Mouse (Mus musculus): ENCODE results near the gene Gale. TPM values are rescaled to one million over a fixed set of nuclear protein-coding genes. Genes with fewer than 3 reads are reported as not detected.

Gale gene
- total RNA-seq, 1 experiment, result 33.0 TPM

- Histone ChIP-seq H3K4me1 (ENCODE audit: control insufficient read depth in 2 of 2, insufficient read depth in 2 of 2, low read length in 2 of 2, poor library complexity in 1 of 2) (peaks cover 7 to 8% of the 10 kb centered on the region in 2 experiments; a peak in 3 of 4 replicates), H3K36me3 (ENCODE audit: control insufficient read depth, insufficient read depth, low read length, poor library complexity, severe bottlenecking) (peaks cover 6% of the 10 kb centered on the region; the same call in 1 of the 2 replicates), H3K9me3 (ENCODE audit: control insufficient read depth, insufficient read depth, low read depth, low read length) (no peaks in the 10 kb centered on the region), H3K9ac (ENCODE audit: insufficient read depth, low read depth, low read length, poor library complexity, severe bottlenecking) (no peak overlapping the region), H3K4me3 (ENCODE audit: insufficient read depth in 1 of 2, low read depth in 1 of 2, low read length in 2 of 2, poor library complexity in 1 of 2, severe bottlenecking in 1 of 2) (no peak overlapping the region), H3K27ac (ENCODE audit: insufficient read depth, low read depth, low read length, poor library complexity, severe bottlenecking) (no peak overlapping the region)
- TF ChIP-seq MAFK (IDR thresholded peaks at IDR 0.05; ENCODE audit: insufficient read depth, low read depth, low read length) (no peak), ZNF384 (IDR thresholded peaks at IDR 0.05; ENCODE audit: low read depth, low read length) (no peak), HCFC1 (IDR thresholded peaks at IDR 0.05; ENCODE audit: borderline replicate concordance, insufficient read depth, low read length) (no peak), CHD2 (IDR thresholded peaks at IDR 0.05; ENCODE audit: low read depth, low read length) (no peak), ZC3H11A (IDR thresholded peaks at IDR 0.05; ENCODE audit: borderline replicate concordance, low read depth, low read length) (no peak)
- in situ Hi-C loops (cut with MboI; ENCODE audit: low sequenced_read_pairs in 2 of 2, unreplicated experiment in 2 of 2), result no loop called here
- no peak for DNase-seq (ENCODE audit: low read depth, low spot score)
Observed at GRCm38 (mm10) chr4:135929828-135930227, 33.7 kb upstream of the Gale start.

GRCm38 (mm10) chr4:135930239-135930638, 33.3 kb upstream of the Gale start:
- TF ChIP-seq CHD2 (IDR thresholded peaks at IDR 0.05; ENCODE audit: low read depth, low read length) (no peak), HCFC1 (IDR thresholded peaks at IDR 0.05; ENCODE audit: borderline replicate concordance, insufficient read depth, low read length) (no peak), ZC3H11A (IDR thresholded peaks at IDR 0.05; ENCODE audit: borderline replicate concordance, low read depth, low read length) (no peak), MAFK (IDR thresholded peaks at IDR 0.05; ENCODE audit: insufficient read depth, low read depth, low read length) (no peak), ZNF384 (IDR thresholded peaks at IDR 0.05; ENCODE audit: low read depth, low read length) (no peak)
- H3K27ac ChIP-seq (ENCODE audit: insufficient read depth, low read depth, low read length, poor library complexity, severe bottlenecking), result no peak overlapping the region
- DNase-seq (ENCODE audit: low read depth, low spot score), result no peak
- no peaks in the 10 kb centered on the region for H3K9me3 ChIP-seq (ENCODE audit: control insufficient read depth, insufficient read depth, low read depth, low read length)
- no peak overlapping the region for H3K4me3 ChIP-seq (ENCODE audit: insufficient read depth in 1 of 2, low read depth in 1 of 2, low read length in 2 of 2, poor library complexity in 1 of 2, severe bottlenecking in 1 of 2)
- peaks cover 7 to 8% of the 10 kb centered on the region in 2 experiments; a peak in 3 of 4 replicates for H3K4me1 ChIP-seq (ENCODE audit: control insufficient read depth in 2 of 2, insufficient read depth in 2 of 2, low read length in 2 of 2, poor library complexity in 1 of 2)
- no peak overlapping the region for H3K9ac ChIP-seq (ENCODE audit: insufficient read depth, low read depth, low read length, poor library complexity, severe bottlenecking)
- peaks cover 6% of the 10 kb centered on the region; the same call in 1 of the 2 replicates for H3K36me3 ChIP-seq (ENCODE audit: control insufficient read depth, insufficient read depth, low read length, poor library complexity, severe bottlenecking)
- in situ Hi-C loops (cut with MboI; ENCODE audit: low sequenced_read_pairs in 2 of 2, unreplicated experiment in 2 of 2), result no loop called here

GRCm38 (mm10) chr4:135931832-135932231, 31.7 kb upstream of the Gale start:
- H3K9me3 ChIP-seq (ENCODE audit: control insufficient read depth, insufficient read depth, low read depth, low read length), result no peaks in the 10 kb centered on the region
- in situ Hi-C loops (cut with MboI; ENCODE audit: low sequenced_read_pairs in 2 of 2, unreplicated experiment in 2 of 2), result no loop called here
- H3K9ac ChIP-seq (ENCODE audit: insufficient read depth, low read depth, low read length, poor library complexity, severe bottlenecking), result no peak overlapping the region
- no peak overlapping the region for H3K27ac ChIP-seq (ENCODE audit: insufficient read depth, low read depth, low read length, poor library complexity, severe bottlenecking)
- TF ChIP-seq HCFC1 (IDR thresholded peaks at IDR 0.05; ENCODE audit: borderline replicate concordance, insufficient read depth, low read length) (no peak), ZNF384 (IDR thresholded peaks at IDR 0.05; ENCODE audit: low read depth, low read length) (0 out of 2 replicates have a peak, but pooled peaks have one; percentile 24), CHD2 (IDR thresholded peaks at IDR 0.05; ENCODE audit: low read depth, low read length) (no peak), ZC3H11A (IDR thresholded peaks at IDR 0.05; ENCODE audit: borderline replicate concordance, low read depth, low read length) (no peak), MAFK (IDR thresholded peaks at IDR 0.05; ENCODE audit: insufficient read depth, low read depth, low read length) (no peak)
- peaks cover 6% of the 10 kb centered on the region; the same call in 1 of the 2 replicates for H3K36me3 ChIP-seq (ENCODE audit: control insufficient read depth, insufficient read depth, low read length, poor library complexity, severe bottlenecking)
- H3K4me3 ChIP-seq (ENCODE audit: insufficient read depth in 1 of 2, low read depth in 1 of 2, low read length in 2 of 2, poor library complexity in 1 of 2, severe bottlenecking in 1 of 2), result no peak overlapping the region
- H3K4me1 ChIP-seq (ENCODE audit: control insufficient read depth in 2 of 2, insufficient read depth in 2 of 2, low read length in 2 of 2, poor library complexity in 1 of 2), result peaks cover 2 to 4% of the 10 kb centered on the region in 2 experiments; a peak in 2 of 4 replicates
- DNase-seq (ENCODE audit: low read depth, low spot score), result no peak

GRCm38 (mm10) chr4:135934708-135935500, 28.6 kb upstream of the Gale start:
- Histone ChIP-seq H3K9ac (ENCODE audit: insufficient read depth, low read depth, low read length, poor library complexity, severe bottlenecking) (no peak overlapping the region), H3K27ac (ENCODE audit: insufficient read depth, low read depth, low read length, poor library complexity, severe bottlenecking) (no peak overlapping the region), H3K4me1 (ENCODE audit: control insufficient read depth in 2 of 2, insufficient read depth in 2 of 2, low read length in 2 of 2, poor library complexity in 1 of 2) (peaks cover 0 to 2% of the 10 kb centered on the region in 2 experiments; a peak in 1 of 4 replicates), H3K4me3 (ENCODE audit: insufficient read depth in 1 of 2, low read depth in 1 of 2, low read length in 2 of 2, poor library complexity in 1 of 2, severe bottlenecking in 1 of 2) (no peak overlapping the region), H3K36me3 (ENCODE audit: control insufficient read depth, insufficient read depth, low read length, poor library complexity, severe bottlenecking) (peaks cover 11% of the 10 kb centered on the region; the same call in 1 of the 2 replicates), H3K9me3 (ENCODE audit: control insufficient read depth, insufficient read depth, low read depth, low read length) (no peaks in the 10 kb centered on the region)
- no peak for TF ChIP-seq MAFK (IDR thresholded peaks at IDR 0.05; ENCODE audit: insufficient read depth, low read depth, low read length)
- in situ Hi-C loops (cut with MboI; ENCODE audit: low sequenced_read_pairs in 2 of 2, unreplicated experiment in 2 of 2), result no loop called here
- DNase-seq (ENCODE audit: low read depth, low spot score), result no peak

Measured in ES-E14 (cell line).